Mouse (Mus musculus) adrenal gland (tissue): ENCODE data around the gene Ccdc87.
"Not testable (repeated sequence)": the region's sequence is repeated elsewhere in the genome, so short reads cannot be mapped to it uniquely, and the experiment has no call there.

Source experiments
- intact Hi-C: fragments of 180-260 bp; cut with DNase I; formaldehyde crosslinking; loops from one replicate; pipeline ENCODE4 v1.15.1; 2025

Ccdc87 gene

DNA sequence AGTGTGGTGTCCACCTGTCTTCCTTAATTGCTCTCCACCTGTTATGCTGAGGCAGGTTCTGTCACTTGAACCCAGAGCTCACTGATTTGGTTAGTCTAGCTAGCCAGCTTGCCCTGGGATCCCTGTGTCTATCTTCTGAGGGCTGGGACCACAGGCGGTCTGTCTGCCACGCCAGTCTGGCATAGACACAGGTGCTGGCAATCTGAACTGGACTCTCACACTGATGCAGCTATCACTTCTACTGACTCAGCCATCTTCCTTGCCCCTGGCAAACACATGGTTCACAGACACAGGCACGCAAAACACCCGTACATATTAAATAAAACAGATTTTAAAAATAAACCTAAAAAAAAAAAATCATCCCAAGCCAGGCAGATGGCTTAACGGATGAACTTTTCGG is 2.1 kb upstream of the Ccdc87 start:
- intact Hi-C loops, result no loop called here

DNA sequence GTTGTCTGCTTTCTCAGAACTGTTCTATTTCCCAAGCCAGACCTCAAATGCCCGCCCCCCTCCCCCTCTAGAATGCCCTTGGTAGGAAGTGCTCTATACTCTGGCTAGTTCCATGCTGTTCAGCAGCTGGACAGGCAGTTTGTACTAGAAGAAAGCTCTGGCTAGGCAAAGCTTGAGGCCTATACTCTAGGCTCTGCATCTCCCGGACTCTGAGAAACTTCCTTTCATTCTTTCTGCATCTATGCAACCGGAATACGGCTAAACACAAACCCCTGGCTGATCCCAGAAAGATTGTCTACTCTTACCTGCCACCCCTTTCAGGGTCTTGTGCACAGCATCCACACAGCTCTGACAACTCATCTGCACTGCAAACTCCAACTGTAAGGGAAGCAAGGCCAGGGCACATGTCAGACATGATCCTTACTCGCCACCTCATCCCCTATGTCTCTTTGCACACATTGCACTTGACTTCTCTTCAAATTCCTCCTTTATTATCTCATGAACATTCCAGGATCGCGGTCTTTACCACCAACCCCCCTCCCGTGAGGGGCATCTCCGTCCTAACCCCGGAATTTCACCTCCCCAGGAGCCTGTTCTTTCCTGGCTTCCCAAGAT is 533 bp upstream of the Ccdc87 start:
- intact Hi-C loops, result no loop called here

DNA sequence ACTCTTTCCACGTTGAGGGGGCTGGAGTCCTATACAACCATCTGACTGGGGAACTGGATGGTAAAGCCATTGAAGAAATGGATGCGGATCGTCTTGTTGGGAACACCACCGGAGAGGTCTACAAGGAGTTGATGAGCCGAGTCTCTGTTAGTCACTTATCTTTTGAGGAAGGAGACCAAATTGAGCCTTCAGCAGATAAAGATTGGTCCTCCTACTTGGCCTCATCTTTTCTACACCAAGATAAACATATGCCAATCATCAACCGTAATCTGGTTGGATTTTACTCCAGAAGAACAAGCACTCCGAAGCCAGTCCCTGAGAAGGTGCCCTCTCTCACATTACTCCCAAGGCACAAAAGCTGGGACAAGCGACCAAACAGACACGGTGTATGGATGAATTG is 1.7 kb downstream of the Ccdc87 start:
- intact Hi-C loops, result no loop called here

DNA sequence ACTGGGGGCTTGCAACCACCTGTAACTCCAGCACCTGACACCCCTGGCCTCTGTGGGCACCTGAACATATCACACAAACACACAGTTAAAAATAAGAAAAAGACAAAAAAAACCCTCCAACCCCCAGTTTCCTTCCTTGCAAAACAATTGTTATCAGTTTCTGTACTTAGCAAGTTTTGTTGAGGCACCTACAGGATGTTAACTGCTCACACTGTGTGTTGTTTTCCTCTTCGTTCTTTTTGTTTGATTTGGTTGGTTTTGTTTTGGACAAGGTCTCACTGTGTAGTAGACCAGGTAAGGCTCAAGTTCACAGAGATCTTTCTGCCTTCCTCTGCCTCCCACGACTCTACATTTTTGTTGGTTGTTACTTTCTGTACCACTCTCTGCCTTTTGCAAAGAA is 3.4 kb downstream of the Ccdc87 start:
- intact Hi-C loops, result no loop called here

DNA sequence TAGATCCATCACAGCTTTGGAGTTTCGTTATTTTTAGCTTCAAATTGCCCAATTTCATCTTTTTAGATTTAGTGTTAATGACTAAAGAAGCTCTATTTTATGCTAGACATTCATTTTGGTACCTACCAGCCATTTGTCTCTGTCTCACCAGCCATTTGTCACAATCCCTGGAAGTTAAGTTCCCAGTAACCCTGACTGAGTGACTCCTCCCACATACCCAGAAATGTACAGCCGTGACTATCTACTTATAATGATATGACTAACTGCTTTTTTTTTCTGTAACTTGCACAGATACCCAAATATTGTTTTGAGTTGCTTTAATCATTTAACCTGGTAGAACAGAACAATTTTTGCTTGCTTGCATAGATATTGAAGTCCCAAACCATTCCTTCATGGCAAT is 6.7 kb downstream of the Ccdc87 start:
- intact Hi-C loops, result loop anchor here (5.0 kb wide), 1 partner anchor 94 kb away; no protein-coding TSS in a partner anchor

DNA sequence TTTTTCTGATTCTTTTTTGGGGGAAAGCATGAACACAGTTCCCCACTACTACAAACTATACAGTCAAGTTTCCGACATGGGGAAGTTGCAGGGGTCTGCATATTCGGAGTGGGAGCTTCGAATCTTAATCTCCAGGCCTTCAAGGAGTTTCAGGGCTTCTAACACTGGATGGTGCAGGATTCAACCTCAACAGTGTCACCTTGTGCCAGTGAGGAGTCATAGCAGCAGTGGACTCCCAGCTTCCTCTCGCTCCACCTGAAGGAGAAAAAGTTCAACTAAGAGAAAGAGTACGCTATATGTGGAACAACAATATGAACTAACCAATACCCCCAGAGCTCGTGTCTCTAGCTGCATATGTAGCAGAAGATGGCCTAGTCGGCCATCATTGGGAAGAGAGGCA is 8.3 kb downstream of the Ccdc87 start:
- intact Hi-C loops, result loop anchor here (5.0 kb wide), 1 partner anchor 95 kb away; no protein-coding TSS in a partner anchor

DNA sequence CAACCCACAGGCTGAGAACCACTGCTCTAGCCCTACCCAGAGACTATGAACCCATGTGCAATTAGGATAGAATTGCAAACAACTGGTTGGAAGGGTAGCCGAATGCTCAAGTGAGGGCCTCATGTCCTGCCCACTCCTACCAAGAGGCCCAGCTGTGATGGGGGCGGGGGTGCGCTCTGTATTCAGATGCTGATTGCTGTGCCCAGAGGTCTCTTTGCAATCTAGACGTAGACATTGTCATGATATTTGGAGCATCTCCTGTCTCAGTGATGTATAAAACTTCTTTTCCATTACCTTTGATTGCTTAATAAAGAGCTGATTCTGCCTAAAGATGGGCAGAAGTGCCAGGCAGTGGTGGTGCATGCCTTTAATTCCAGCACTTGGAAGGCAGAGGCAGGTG is 10.6 kb downstream of the Ccdc87 start:
- intact Hi-C loops, result loop anchor here (5.0 to 10.0 kb wide), 2 partner anchors 97 to 215 kb away; no protein-coding TSS in a partner anchor

DNA sequence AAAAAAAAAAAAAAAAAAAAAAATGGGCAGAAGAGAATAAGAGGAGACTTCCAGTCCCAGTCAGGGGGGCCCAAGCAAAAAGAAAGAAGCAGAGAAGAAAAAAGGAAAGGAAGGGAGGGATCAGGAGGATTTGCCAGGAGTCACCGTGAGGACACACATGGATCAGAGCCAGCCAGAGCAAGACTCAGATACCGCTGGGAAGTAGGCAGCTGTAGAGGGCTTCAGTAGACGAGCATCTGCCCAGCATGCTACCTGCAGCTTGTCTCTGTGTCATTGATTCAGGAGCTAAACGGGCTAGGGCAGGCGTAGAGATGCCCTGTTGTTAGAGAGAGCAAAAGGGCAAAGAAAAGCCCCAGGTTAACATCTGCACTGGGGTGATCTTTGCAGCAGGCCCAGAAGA is 11.1 kb downstream of the Ccdc87 start:
- intact Hi-C loops, result loop anchor here (10.0 kb wide), 1 partner anchor 215 kb away; no protein-coding TSS in a partner anchor

DNA sequence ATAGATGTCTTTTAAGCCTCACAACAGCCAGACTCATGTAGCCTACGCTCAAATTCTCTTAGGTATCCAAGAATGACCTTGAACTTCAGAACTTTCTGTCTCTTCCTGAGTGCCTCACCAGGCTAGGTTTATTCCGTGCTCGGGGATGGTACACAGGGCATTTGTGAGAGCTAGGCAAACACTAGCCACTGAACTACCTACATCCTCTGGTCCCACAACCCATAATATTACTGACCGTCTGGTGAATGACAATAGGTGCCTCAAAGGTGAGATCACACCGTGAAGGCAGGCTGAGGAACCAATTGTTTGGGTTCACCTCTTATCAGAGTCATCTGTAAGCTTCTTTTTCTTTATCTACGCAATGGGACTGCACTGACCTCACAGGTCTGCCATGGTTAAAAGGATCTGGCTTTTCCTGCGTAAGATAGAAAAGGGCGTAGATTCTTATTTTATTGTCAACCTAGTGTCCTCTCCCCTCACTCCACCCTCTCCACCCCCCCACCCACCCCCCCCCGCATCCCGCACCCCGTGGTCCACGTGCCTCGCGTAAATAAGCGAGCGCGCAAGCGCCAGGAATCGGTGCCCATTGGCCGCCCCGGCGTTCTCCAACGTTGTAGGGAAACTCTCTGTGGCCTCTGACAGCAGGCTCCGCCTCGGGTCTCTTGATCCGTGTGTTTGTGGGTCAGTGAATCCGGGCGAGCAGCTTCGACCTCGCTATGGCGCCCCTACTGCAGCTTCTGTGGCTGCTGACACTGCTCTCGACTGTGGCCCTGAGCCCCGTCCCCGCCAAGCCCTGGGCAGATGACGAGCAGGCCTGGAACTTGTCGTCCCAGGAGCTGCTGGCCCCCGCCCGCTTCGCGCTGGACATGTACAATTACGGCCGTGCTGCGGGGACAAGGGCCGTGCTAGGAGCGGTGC is 15.6 kb downstream of the Ccdc87 start, which contains the start of gene Ctsf:
TSS of gene Ctsf (plus strand) at position 579 of the 918 bp plus-strand sequence.
- intact Hi-C loops, result loop anchor here (10.0 kb wide), 1 partner anchor 220 kb away; no protein-coding TSS in a partner anchor

DNA sequence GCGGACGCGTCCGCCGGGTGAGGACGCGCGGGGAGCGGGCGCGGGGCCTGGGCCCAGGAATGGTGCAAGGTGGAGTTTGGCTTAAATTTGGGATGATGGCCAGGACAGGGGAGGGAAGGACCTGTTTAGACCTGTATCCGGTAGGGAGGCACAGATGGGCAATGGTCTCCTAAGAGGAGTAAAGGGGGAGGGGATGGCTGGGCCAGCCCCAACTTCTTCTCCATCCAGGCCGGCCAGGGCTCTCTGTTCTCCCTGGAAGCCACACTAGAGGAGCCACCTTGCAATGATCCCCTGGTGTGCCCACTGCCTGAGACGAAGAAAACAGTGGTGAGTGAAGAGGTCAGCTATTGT is 16.3 kb downstream of the Ccdc87 start:
- intact Hi-C loops, result loop anchor here (10.0 kb wide), 1 partner anchor 221 kb away; no protein-coding TSS in a partner anchor

DNA sequence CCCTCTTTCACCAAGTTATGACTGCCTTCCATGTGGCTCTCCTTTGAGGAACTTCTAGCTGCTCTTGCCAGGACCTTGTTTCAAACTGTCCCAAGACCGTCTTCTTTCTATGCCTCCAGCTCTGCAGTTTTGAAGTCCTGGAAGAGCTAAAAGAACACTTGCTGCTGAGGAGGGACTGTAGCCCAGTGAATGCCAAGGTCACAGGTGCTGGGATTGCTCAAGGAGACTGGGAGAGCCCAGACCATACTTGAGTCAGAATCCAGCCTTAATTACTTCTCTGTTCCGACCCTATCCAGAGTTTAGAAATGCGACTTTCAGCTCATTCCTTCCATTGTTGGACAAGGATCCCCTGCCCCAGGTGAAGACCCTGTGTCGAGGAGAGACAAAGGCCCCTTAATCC is 16.8 kb downstream of the Ccdc87 start:
- intact Hi-C loops, result loop anchor here (10.0 kb wide), 1 partner anchor 221 kb away; no protein-coding TSS in a partner anchor

DNA sequence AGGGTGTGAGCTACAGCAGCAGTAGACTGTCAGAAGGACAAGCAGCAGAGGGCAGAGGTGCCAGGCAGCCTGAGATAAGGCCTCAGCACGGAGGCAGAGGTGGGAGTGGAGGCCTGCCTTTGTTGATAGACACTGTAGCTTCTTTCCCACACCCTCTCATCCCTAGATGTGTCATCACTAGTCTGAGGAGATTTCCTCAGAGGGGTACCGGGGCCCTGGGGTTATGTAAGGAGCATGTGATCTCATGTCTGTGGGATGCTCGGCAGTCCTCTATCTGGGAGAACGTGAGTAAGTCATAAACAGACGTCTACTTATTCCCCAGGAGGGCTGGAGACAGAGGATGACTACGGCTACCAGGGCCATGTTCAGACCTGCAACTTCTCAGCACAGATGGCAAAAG is 19.9 kb downstream of the Ccdc87 start:
- intact Hi-C loops, result loop anchor here (10.0 kb wide), 1 partner anchor 224 kb away; no protein-coding TSS in a partner anchor

DNA sequence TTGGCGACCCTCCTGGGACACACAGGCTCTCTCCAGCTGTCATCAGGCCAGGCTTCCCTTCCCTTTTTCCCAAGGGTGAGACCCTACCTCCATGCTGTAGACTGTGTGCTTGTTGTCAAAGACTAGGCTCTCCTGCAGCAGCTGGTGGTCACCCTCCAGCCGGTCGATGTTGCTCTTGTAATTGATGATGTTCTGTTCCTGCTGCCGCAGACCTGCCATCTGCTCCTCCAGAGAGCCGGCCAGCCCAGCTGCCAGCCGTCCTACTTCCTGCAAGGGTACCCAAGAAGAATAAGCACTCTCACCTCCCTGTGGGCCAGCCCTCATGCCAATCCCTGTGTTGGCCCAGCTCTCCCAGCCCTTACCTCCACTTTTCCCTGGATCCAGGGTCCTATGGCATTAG is 23.9 kb downstream of the Ccdc87 start:
- intact Hi-C loops, result no loop called here

DNA sequence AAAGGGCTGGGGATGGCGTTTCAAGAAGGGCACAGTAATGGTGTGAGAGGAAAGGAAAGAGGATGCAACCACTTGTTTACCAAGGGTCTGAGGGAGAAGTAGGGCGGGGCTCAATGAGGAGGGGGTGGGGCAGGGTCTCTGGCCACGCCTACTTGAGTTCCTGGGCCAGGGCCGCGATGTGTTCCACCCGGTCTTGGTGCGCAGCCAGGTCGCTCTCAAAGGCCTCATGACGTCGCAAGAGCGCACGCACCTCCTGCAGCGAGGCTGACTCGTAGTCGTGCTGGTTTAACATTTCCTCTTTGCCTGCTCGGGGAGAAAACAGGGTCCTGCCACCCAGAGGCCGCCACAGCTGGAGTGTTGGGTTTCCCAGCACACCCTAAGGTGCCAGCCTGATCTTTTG is 26.0 kb downstream of the Ccdc87 start:
- intact Hi-C loops, result no loop called here

DNA sequence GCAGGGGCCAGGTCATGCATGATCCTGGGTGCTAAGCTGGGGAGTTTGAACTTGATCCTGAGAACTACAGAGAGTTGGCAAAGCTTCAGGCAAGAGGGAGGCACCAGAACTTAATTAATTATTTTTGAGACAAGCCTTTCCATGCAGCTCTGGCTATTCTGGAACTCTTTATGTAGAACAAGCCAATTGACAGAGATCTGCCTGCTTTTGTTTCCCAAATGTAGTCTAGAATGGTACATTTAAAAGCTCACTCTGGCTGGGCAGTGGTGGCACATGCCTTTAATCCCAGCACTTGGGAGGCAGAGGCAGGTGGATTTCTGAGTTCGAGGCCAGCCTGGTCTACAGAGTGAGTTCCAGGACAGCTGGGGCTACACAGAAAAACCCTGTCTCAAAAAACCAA is 35.4 kb downstream of the Ccdc87 start:
- intact Hi-C loops, result not testable (repeated sequence)

DNA sequence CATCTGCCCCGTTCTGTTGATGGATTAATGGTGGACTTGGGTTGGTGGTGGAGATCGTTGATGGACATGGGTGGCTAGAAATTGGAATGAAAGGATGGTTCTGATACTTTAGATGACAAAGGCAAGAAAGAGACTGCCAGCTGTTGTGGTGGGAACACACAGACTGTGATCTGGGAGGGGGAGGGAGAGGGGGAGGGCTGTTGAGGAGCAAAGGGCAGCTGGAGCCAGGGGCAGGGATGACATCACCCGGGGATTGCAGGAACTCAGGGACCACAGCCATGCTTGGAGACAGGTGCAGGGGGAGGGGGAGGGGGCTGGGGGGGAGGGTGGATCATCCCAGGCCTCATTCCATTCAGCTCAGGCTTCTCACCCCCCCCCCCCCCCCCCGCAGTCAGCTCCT is 37.1 kb downstream of the Ccdc87 start:
- intact Hi-C loops, result no loop called here

DNA sequence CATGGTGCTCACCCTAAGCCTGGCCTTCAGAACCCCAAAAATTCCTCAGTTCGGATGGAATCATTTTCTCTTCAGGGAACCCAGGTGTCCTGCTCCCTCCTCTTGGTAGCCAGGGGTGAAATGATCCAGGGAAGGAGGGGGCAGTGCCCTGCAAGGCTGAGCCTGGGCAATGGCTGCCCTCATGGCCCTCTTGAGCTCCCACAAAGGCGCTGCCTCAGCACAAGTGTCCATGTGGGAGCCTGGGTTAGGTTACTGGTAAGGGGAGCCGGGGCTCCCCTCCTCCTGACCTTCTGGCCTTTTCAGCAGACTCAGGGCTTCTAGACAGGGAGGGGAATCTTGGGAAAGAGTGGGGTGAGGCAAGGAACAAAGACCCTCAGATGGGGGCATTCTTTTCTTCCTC is 37.6 kb downstream of the Ccdc87 start:
- intact Hi-C loops, result no loop called here

DNA sequence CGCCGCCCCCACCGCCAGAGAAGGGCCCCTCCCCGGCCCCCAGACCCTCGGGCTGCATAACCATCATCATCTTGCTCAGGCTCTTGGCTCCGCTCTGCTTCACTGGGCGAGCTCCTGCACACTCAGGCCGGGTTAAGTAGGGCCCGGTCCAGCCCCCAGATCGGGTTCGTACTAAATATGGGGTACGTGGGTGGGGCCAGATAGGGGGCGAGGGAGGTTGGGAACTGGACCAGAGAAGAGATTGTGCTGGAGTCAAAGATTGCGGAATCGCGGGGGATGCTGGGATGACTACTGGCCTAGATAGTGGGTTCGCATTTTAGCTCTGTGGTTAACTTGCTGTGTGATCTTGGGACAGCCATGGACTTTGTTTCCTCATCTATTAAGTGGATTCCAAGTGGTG is 38.6 kb downstream of the Ccdc87 start, which contains the start of gene Actn3:
TSS of gene Actn3 (minus strand) at position 125 of the 400 bp plus-strand sequence.
- intact Hi-C loops, result no loop called here

DNA sequence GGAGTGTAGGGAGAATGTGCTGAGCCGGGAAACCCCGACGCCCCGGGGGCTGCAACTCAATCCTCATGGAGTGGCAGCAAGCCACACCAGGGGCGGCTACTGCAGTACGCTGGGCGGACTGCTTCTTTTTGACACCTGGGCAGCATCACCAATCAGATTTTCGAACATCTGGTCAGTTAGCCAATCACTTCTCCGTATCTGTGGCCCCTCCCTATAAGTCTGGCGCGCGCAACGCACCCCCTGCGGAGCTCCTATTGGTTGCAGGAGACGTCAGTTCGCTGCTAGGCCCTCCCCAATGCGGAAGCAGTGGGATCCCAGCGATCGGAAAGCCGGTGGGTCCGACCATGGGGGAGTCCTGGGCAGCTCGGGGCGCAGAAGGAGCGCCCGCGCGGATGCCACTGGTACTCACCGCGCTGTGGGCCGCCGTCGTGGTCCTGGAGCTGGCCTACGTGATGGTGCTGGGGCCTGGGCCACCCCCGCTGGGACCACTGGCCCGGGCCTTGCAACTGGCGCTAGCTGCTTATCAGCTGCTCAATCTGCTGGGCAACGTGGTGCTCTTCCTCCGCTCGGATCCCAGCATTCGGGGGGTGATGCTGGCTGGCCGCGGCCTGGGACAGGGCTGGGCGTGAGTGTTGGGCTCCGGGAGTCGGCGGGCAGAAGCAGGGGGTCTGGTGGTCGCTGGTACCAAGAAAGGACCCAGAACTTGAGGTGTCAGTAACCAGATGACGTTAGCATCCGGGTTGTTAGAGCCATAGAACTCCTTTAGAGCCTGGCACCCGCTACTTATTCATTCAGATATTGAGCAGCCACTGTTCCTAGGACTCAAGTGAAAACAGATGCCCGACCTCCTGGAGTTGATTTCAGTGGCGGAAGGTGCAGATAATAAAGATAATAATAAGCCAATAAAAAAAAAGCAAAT is 39.5 kb downstream of the Ccdc87 start, which contains the start of gene Zdhhc24:
TSS of gene Zdhhc24 (plus strand) at position 264 of the 919 bp plus-strand sequence.
- intact Hi-C loops, result no loop called here

DNA sequence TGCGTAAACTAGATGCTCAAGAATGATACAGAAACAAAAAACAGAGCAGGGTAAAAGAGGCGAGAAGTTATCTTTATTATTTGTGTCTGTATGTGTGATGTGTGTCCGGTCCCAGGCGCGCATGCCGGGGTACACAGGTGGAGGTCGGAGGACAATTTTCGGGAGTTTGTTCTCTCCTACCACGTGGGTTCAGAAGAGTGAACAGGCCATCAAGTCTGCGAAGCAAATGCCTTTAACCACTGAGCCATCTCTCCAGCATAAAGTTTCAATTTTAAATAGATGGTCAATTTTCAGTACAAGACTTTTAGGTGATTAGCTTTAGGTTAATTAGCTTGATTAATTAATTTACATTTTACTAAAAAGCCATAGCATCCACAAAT is 40.1 kb downstream of the Ccdc87 start:
- intact Hi-C loops, result no loop called here

DNA sequence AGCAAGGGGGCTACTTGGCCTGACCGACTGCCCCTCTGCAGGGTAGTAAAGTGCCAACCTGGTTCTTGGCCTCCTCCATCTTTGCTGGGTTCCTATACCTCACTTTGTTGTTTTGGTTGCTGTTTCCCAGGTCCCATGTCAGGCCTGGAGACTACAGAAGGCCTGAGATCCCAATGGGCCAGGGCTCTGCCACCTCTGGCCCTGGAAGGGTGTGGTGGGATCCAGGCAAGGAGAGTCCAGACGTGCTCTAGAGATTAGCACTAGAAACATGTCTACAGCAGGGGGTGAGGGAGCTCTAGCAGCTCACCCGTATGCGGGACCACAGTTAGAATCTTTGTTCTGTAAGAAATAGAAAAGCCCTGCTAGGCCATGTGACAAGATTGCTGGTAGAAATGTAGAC is 44.8 kb downstream of the Ccdc87 start:
- intact Hi-C loops, result no loop called here
